In genomic region chr9:124475689-124476088, GRCm38 (mm10) we compare ENCODE assay signal across 10 mouse cellular contexts. TPM values are rescaled to one million over a fixed set of nuclear protein-coding genes. Genes with fewer than 3 reads are reported as not detected.
DNase-seq lines count a peak whose midpoint lies in the region; ATAC-seq and TF ChIP-seq lines count a peak whose summit lies in the region.
"Had no signal": no experiment of that assay in that cellular context is flagged by ENCODE, and none has a peak within 500 bp of the region (broad histone marks: within the 10 kb centered on the region; RNA-seq: fewer than 3 reads in every experiment).

No protein-coding gene starts in this region.

- H3K27ac ChIP-seq in neural tube, embryonic 11.5 days (ENCODE audit: low read depth, low read length), result no peak overlapping the region
- H3K27ac ChIP-seq in forebrain, postnatal 0 days (ENCODE audit: low read depth, low read length), result no peak overlapping the region
- H3K27ac ChIP-seq in neural tube, embryonic 14.5 days (ENCODE audit: low read depth, low read length), result no peak overlapping the region

- no peak overlapping the region for H3K9ac ChIP-seq in neural tube, embryonic 11.5 days (ENCODE audit: low read length)
- no peak overlapping the region for H3K9ac ChIP-seq in forebrain, postnatal 0 days
- H3K9ac ChIP-seq in neural tube, embryonic 14.5 days (replicated peaks; ENCODE audit: low read depth, low read length), result no peak overlapping the region

- H3K4me2 ChIP-seq in neural tube, embryonic 11.5 days (ENCODE audit: low read depth), result no peak overlapping the region
- H3K4me2 ChIP-seq in forebrain, postnatal 0 days (ENCODE audit: low read depth), result no peak overlapping the region
- no peak overlapping the region for H3K4me2 ChIP-seq in neural tube, embryonic 14.5 days (ENCODE audit: low read depth, low read length)

- ATAC-seq in neural tube, embryonic 11.5 days (ENCODE audit: insufficient read depth, low FRiP score, low TSS enrichment), result peak; percentile 48; the same call in 1 of the 2 replicates
- 0 out of 2 replicates have a peak, but pooled peaks have one; percentile 27 for ATAC-seq in forebrain, postnatal 0 days
- ATAC-seq in neural tube, embryonic 14.5 days (ENCODE audit: low read depth), result peak; percentile 21

- H3K9me3 ChIP-seq in neural tube, embryonic 11.5 days (ENCODE audit: control insufficient read depth, low read length), result peaks cover 5% of the 10 kb centered on the region; the same call in 1 of the 2 replicates
- no peaks in the 10 kb centered on the region for H3K9me3 ChIP-seq in forebrain, postnatal 0 days (ENCODE audit: low read length)
- no peaks in the 10 kb centered on the region for H3K9me3 ChIP-seq in neural tube, embryonic 14.5 days (ENCODE audit: control insufficient read depth, low read length)

- H3K36me3 ChIP-seq in neural tube, embryonic 11.5 days (ENCODE audit: control insufficient read depth, insufficient read depth, low read length), result peaks cover 11% of the 10 kb centered on the region
- peaks cover 4% of the 10 kb centered on the region for H3K36me3 ChIP-seq in forebrain, postnatal 0 days (ENCODE audit: insufficient read depth)
- peaks cover 12% of the 10 kb centered on the region; the same call in 1 of the 2 replicates for H3K36me3 ChIP-seq in neural tube, embryonic 14.5 days (ENCODE audit: control insufficient read depth, insufficient read depth, low read length)

- intact Hi-C loops in left cerebral cortex, postnatal 14 days (cut with DNase I), result loop anchor here (1.0 kb wide), 1 partner anchor 33 kb away; no protein-coding TSS in a partner anchor

- no peak overlapping the region for H3K4me3 ChIP-seq in neural tube, embryonic 11.5 days (ENCODE audit: low read depth, low read length)
- H3K4me3 ChIP-seq in forebrain, postnatal 0 days (ENCODE audit: low read depth, low read length), result no peak overlapping the region
- no peak overlapping the region for H3K4me3 ChIP-seq in neural tube, embryonic 14.5 days (ENCODE audit: low read depth, low read length)

- no peaks in the 10 kb centered on the region for H3K27me3 ChIP-seq in neural tube, embryonic 11.5 days (ENCODE audit: control insufficient read depth, insufficient read depth, low read length)
- H3K27me3 ChIP-seq in forebrain, postnatal 0 days (ENCODE audit: insufficient read depth, low read length), result no peaks in the 10 kb centered on the region
- no peaks in the 10 kb centered on the region for H3K27me3 ChIP-seq in neural tube, embryonic 14.5 days (ENCODE audit: control insufficient read depth, insufficient read depth, low read length)

- no peak for TF ChIP-seq CTCF in forebrain, postnatal 0 days (IDR thresholded peaks at IDR 0.05; ENCODE audit: low read depth)

- 90% methylated on average over 15 of the region's 15 CpGs for WGBS in neural tube, embryonic 11.5 days
- 90% methylated on average over 15 of the region's 15 CpGs for WGBS in forebrain, postnatal 0 days
- WGBS in neural tube, embryonic 14.5 days, result 82% methylated on average over 15 of the region's 15 CpGs

- peak; percentile 6 for DNase-seq in gastrocnemius, postnatal 10 days
- no peak for DNase-seq in gastrocnemius, adult 18-20 months (ENCODE audit: low spot score)
- no peak for DNase-seq in neural tube, embryonic 11.5 days (ENCODE audit: low spot score)
- no peak for DNase-seq in neural tube, embryonic 10.5 days (ENCODE audit: extremely low spot score, low spot score)
- no peak for DNase-seq in forebrain, postnatal 0 days
- no peak for DNase-seq in left cerebral cortex, adult 8-10 months (ENCODE audit: low spot score in 2 of 2)
- no peak for DNase-seq in left cerebral cortex, postnatal 14 days (ENCODE audit: low spot score in 2 of 2)
- DNase-seq: heart, postnatal 36 days; layer of hippocampus, postnatal 36 days had no signal

- H3K4me1 ChIP-seq in neural tube, embryonic 11.5 days (ENCODE audit: control insufficient read depth, insufficient read depth, low read length), result no peaks in the 10 kb centered on the region
- H3K4me1 ChIP-seq in forebrain, postnatal 0 days (ENCODE audit: insufficient read depth), result no peaks in the 10 kb centered on the region
- H3K4me1 ChIP-seq in neural tube, embryonic 14.5 days (ENCODE audit: control insufficient read depth, insufficient read depth, low read length), result no peaks in the 10 kb centered on the region

RNA-seq across cellular contexts. Expression of gene Ppp2r3d, which starts 1.0 kb away (rescaled TPM):
- 10 to 100 TPM; 90.6 to 95.7 TPM for total RNA-seq in gastrocnemius, postnatal 10 days (2021)
- total RNA-seq in gastrocnemius, adult 18-20 months (2021), result 10 to 100 TPM; 27.9 to 30.0 TPM
- 126 and 133 TPM in 2 replicates for polyA plus RNA-seq in neural tube, embryonic 11.5 days (2014; fragmentation: Nextera tagmentation; extraction: Ambion mirVana)
- total RNA-seq in forebrain, postnatal 0 days (2014; rRNA removed), result 79.2 and 118 TPM in 2 replicates
- polyA plus RNA-seq in forebrain, postnatal 0 days (2015; fragmentation: Nextera tagmentation; extraction: Ambion mirVana), result 143 and 152 TPM in 2 replicates
- polyA plus RNA-seq in neural tube, embryonic 14.5 days (2014; fragmentation: Nextera tagmentation; extraction: Ambion mirVana), result 137 and 148 TPM in 2 replicates
- 100 to 1,000 TPM in 2 of 4 experiments, 10 to 100 TPM in 2; 94.9 to 111 (median 99.1) TPM for total RNA-seq in left cerebral cortex, adult 8-10 months (2022)
- 10 to 100 TPM; 84.9 to 97.5 TPM for total RNA-seq in left cerebral cortex, postnatal 14 days (2021)

RNA-seq across cellular contexts. Expression of gene Gm21836, which starts 17.9 kb away (rescaled TPM):
- total RNA-seq in gastrocnemius, postnatal 10 days (2021), result not detected
- not detected for total RNA-seq in gastrocnemius, adult 18-20 months (2021)
- polyA plus RNA-seq in neural tube, embryonic 11.5 days (2014; fragmentation: Nextera tagmentation; extraction: Ambion mirVana), result not detected in 2 replicates
- not detected in 2 replicates for total RNA-seq in forebrain, postnatal 0 days (2014; rRNA removed)
- not detected in 2 replicates for polyA plus RNA-seq in forebrain, postnatal 0 days (2015; fragmentation: Nextera tagmentation; extraction: Ambion mirVana)
- not detected in 2 replicates for polyA plus RNA-seq in neural tube, embryonic 14.5 days (2014; fragmentation: Nextera tagmentation; extraction: Ambion mirVana)
- total RNA-seq in left cerebral cortex, adult 8-10 months (2022), result not detected
- total RNA-seq in left cerebral cortex, postnatal 14 days (2021), result not detected
- total RNA-seq: heart, postnatal 36 days; layer of hippocampus, postnatal 36 days had no signal
